In genomic region chr7:46714518-46714917, GRCm38 (mm10) we compare ENCODE assay signal across 10 mouse cellular contexts. TPM values are rescaled to one million over a fixed set of nuclear protein-coding genes. Genes with fewer than 3 reads are reported as not detected.
DNase-seq lines count a peak whose midpoint lies in the region; ATAC-seq and TF ChIP-seq lines count a peak whose summit lies in the region.
"Had no signal": no experiment of that assay in that cellular context is flagged by ENCODE, and none has a peak within 500 bp of the region (broad histone marks: within the 10 kb centered on the region; RNA-seq: fewer than 3 reads in every experiment).

No protein-coding gene starts in this region.

- H3K4me2 ChIP-seq in limb, embryonic 11.5 days (ENCODE audit: low read depth, severe bottlenecking): no peak overlapping the region
- H3K4me2 ChIP-seq: neural tube, embryonic 12.5 days had no signal

- no peak overlapping the region for H3K4me3 ChIP-seq in cerebellum, adult 2 months (replicated peaks; ENCODE audit: insufficient read depth, low read depth, low read length)
- H3K4me3 ChIP-seq in limb, embryonic 11.5 days (ENCODE audit: low read depth, low read length): no peak overlapping the region
- H3K4me3 ChIP-seq: neural tube, embryonic 12.5 days had no signal

- no peaks in the 10 kb centered on the region for H3K27me3 ChIP-seq in cerebellum, adult 2 months (ENCODE audit: control insufficient read depth, insufficient read depth, low read length)
- no peaks in the 10 kb centered on the region for H3K27me3 ChIP-seq in limb, embryonic 11.5 days (ENCODE audit: control insufficient read depth, insufficient read depth, low read length)
- H3K27me3 ChIP-seq: neural tube, embryonic 12.5 days had no signal

- H3K36me3 ChIP-seq in limb, embryonic 11.5 days (ENCODE audit: control insufficient read depth, insufficient read depth, low read length): no peaks in the 10 kb centered on the region
- H3K36me3 ChIP-seq: neural tube, embryonic 12.5 days had no signal

- H3K27ac ChIP-seq in cerebellum, adult 2 months (ENCODE audit: insufficient read depth, low read length): 0 out of 2 replicates have a peak overlapping the region, but pooled peaks have one; percentile 29
- H3K27ac ChIP-seq in limb, embryonic 11.5 days (replicated peaks; ENCODE audit: low read depth, low read length): no peak overlapping the region
- H3K27ac ChIP-seq: neural tube, embryonic 12.5 days had no signal

- no peak for TF ChIP-seq POLR2A in cerebellum, adult 2 months (IDR thresholded peaks at IDR 0.05; ENCODE audit: borderline replicate concordance, insufficient read depth, low read length)

- H3K4me1 ChIP-seq in cerebellum, adult 2 months (ENCODE audit: control insufficient read depth, insufficient read depth, low read length): peaks cover 31% of the 10 kb centered on the region
- no peaks in the 10 kb centered on the region for H3K4me1 ChIP-seq in limb, embryonic 11.5 days (ENCODE audit: control insufficient read depth, insufficient read depth, low read length)

- no peak overlapping the region for H3K9ac ChIP-seq in limb, embryonic 11.5 days (ENCODE audit: low read length)
- H3K9ac ChIP-seq: neural tube, embryonic 12.5 days had no signal

- H3K9me3 ChIP-seq in limb, embryonic 11.5 days (ENCODE audit: control insufficient read depth, low read length): no peaks in the 10 kb centered on the region
- H3K9me3 ChIP-seq: neural tube, embryonic 12.5 days had no signal

- peak; percentile 84 for TF ChIP-seq CTCF in cerebellum, adult 2 months (IDR thresholded peaks at IDR 0.05; ENCODE audit: borderline replicate concordance, insufficient read depth, low read depth, low read length)

- no peak for ATAC-seq in limb, embryonic 11.5 days (ENCODE audit: insufficient number of reproducible peaks, low FRiP score, low TSS enrichment, low read depth)

- DNase-seq in layer of hippocampus, adult 11-12 months (ENCODE audit: low spot score): peak; percentile 46
- no peak for DNase-seq in layer of hippocampus, adult 9-10 months (ENCODE audit: low spot score)
- peak; percentile 65 for DNase-seq in MN1 (ENCODE audit: low spot score)
- peak; percentile 78 to 83 for DNase-seq in cerebellum, adult 2 months
- DNase-seq in gastrocnemius, postnatal 4 days (ENCODE audit: low spot score in 2 of 2): peak; percentile 46 to 51
- DNase-seq in limb, embryonic 11.5 days (ENCODE audit: low spot score): peak; percentile 72
- DNase-seq in retina, embryonic 14.5 days (ENCODE audit: low spot score): peak; percentile 78
- DNase-seq in thymus, postnatal 36 days: peak; percentile 56 to 62

- 25% methylated on average over 6 of the region's 6 CpGs for WGBS in cerebellum, adult 2 months
- WGBS in limb, embryonic 11.5 days: 31% methylated on average over 6 of the region's 6 CpGs

RNA-seq across cellular contexts. Expression of gene Saa3, which starts 1.0 kb away (rescaled TPM):
- not detected in 2 replicates for polyA plus RNA-seq in cerebellum, adult 2 months (2012; rRNA removed)
- total RNA-seq in gastrocnemius, postnatal 4 days (2021): under 1 TPM; 0.31 to 0.59 TPM
- 0.20 and 0.29 TPM in 2 replicates for polyA plus RNA-seq in limb, embryonic 11.5 days (2014; fragmentation: Nextera tagmentation; extraction: Ambion mirVana)
- polyA plus RNA-seq: frontal cortex, adult 2 months; neural tube, embryonic 12.5 days had no signal

RNA-seq across cellular contexts. Expression of gene Saal1, which starts 4.0 kb away (rescaled TPM):
- 12.4 and 13.7 TPM in 2 replicates for polyA plus RNA-seq in cerebellum, adult 2 months (2012; rRNA removed)
- total RNA-seq in gastrocnemius, postnatal 4 days (2021): 10 to 100 TPM; 10.3 to 10.9 TPM
- polyA plus RNA-seq in limb, embryonic 11.5 days (2014; fragmentation: Nextera tagmentation; extraction: Ambion mirVana): 48.1 and 50.8 TPM in 2 replicates

RNA-seq across cellular contexts. Expression of gene Saa4, which starts 17.9 kb away (rescaled TPM):
- not detected in 2 replicates for polyA plus RNA-seq in cerebellum, adult 2 months (2012; rRNA removed)
- under 1 TPM in 1 of 2 experiments, not detected in 1; 0.16 TPM for total RNA-seq in gastrocnemius, postnatal 4 days (2021)
- not detected in 2 replicates for polyA plus RNA-seq in limb, embryonic 11.5 days (2014; fragmentation: Nextera tagmentation; extraction: Ambion mirVana)
- polyA plus RNA-seq: frontal cortex, adult 2 months; neural tube, embryonic 12.5 days had no signal

RNA-seq across cellular contexts. Expression of gene Saa1, which starts 28.3 kb away (rescaled TPM):
- polyA plus RNA-seq in cerebellum, adult 2 months (2012; rRNA removed): 0.15 TPM in 1 of 2 replicates, not detected in the other
- not detected for total RNA-seq in gastrocnemius, postnatal 4 days (2021)
- 0.81 TPM in 1 of 2 replicates, not detected in the other for polyA plus RNA-seq in limb, embryonic 11.5 days (2014; fragmentation: Nextera tagmentation; extraction: Ambion mirVana)
- polyA plus RNA-seq: frontal cortex, adult 2 months had no signal

RNA-seq across cellular contexts. Expression of gene Saa2, which starts 37.1 kb away (rescaled TPM):
- 0.19 TPM in 1 of 2 replicates, not detected in the other for polyA plus RNA-seq in cerebellum, adult 2 months (2012; rRNA removed)
- not detected for total RNA-seq in gastrocnemius, postnatal 4 days (2021)
- polyA plus RNA-seq in limb, embryonic 11.5 days (2014; fragmentation: Nextera tagmentation; extraction: Ambion mirVana): 0.68 and 0.98 TPM in 2 replicates
- polyA plus RNA-seq: neural tube, embryonic 12.5 days had no signal
